8 mouse cellular contexts compared by ENCODE assay signal in genomic region chr2:181496831-181497547, GRCm38 (mm10). TPM values are rescaled to one million over a fixed set of nuclear protein-coding genes. Genes with fewer than 3 reads are reported as not detected.
DNase-seq lines count a peak whose midpoint lies in the region; ATAC-seq lines count a peak whose summit lies in the region.

Tpd52l2 (plus strand) TSS chr2:181497142.

- peak; percentile 93 for DNase-seq in c-Kit-negative CD71-positive TER-119-positive erythroid progenitor cells, embryonic 14.5 days (ENCODE audit: low read depth, low spot score)
- DNase-seq in fibroblast of lung, adult 2 months (ENCODE audit: low read depth): peak; percentile 95
- DNase-seq in kidney, postnatal 14 days: peak; percentile 97
- peak; percentile 88 for DNase-seq in liver, embryonic 13.5 days
- DNase-seq in neural tube, embryonic 10.5 days (ENCODE audit: extremely low spot score, low spot score): peak; percentile 91

- H3K4me3 ChIP-seq in heart, embryonic 14.5 days (ENCODE audit: control insufficient read depth in 1 of 2, insufficient read depth in 1 of 2, low read depth in 1 of 2, low read length in 2 of 2): peak within 1 kb of the TSS; percentile 84 to 95
- peak within 1 kb of the TSS; percentile 85 for H3K4me3 ChIP-seq in liver, embryonic 13.5 days (replicated peaks)
- peak within 1 kb of the TSS; percentile 84 for H3K4me3 ChIP-seq in stomach, embryonic 16.5 days (replicated peaks; ENCODE audit: low read length)

- no peaks in the 10 kb centered on the region for H3K9me3 ChIP-seq in heart, embryonic 14.5 days (ENCODE audit: control insufficient read depth, low read length)
- no peaks in the 10 kb centered on the region for H3K9me3 ChIP-seq in liver, embryonic 13.5 days (replicated peaks)
- H3K9me3 ChIP-seq in stomach, embryonic 16.5 days (replicated peaks; ENCODE audit: control insufficient read depth, low read length): no peaks in the 10 kb centered on the region

- H3K9ac ChIP-seq in heart, embryonic 14.5 days (ENCODE audit: low read length): peak within 1 kb of the TSS; percentile 93
- H3K9ac ChIP-seq in liver, embryonic 13.5 days: peak within 1 kb of the TSS; percentile 91
- peak within 1 kb of the TSS; percentile 85 for H3K9ac ChIP-seq in stomach, embryonic 16.5 days (ENCODE audit: low read length)

- peak; percentile 92 for ATAC-seq in CD4-positive, CD25-positive, alpha-beta regulatory T cell, adult 4 months
- ATAC-seq in heart, embryonic 14.5 days (ENCODE audit: insufficient number of reproducible peaks, insufficient read depth, low FRiP score, low read depth): peak; percentile 95
- ATAC-seq in liver, embryonic 13.5 days (ENCODE audit: low read depth): peak; percentile 93
- ATAC-seq in stomach, embryonic 16.5 days (ENCODE audit: insufficient read depth, low FRiP score): peak; percentile 98

- H3K4me1 ChIP-seq in heart, embryonic 14.5 days (ENCODE audit: control insufficient read depth in 2 of 2, insufficient read depth in 2 of 2, low read length in 2 of 2): peaks cover 2 to 14% of the 10 kb centered on the region in 2 experiments; a peak in 3 of 4 replicates
- H3K4me1 ChIP-seq in liver, embryonic 13.5 days (replicated peaks): peaks cover 37% of the 10 kb centered on the region
- peaks cover 8% of the 10 kb centered on the region for H3K4me1 ChIP-seq in stomach, embryonic 16.5 days (ENCODE audit: control insufficient read depth, insufficient read depth, low read length)

- peak within 1 kb of the TSS; percentile 91 to 96 for H3K27ac ChIP-seq in heart, embryonic 14.5 days (replicated peaks in 1 of 2; ENCODE audit: control insufficient read depth in 1 of 2, insufficient read depth in 1 of 2, low read depth in 2 of 2, low read length in 2 of 2)
- peak within 1 kb of the TSS; percentile 99 for H3K27ac ChIP-seq in liver, embryonic 13.5 days
- peak within 1 kb of the TSS; percentile 95 for H3K27ac ChIP-seq in stomach, embryonic 16.5 days (ENCODE audit: low read length)

- H3K27me3 ChIP-seq in heart, embryonic 14.5 days (ENCODE audit: control insufficient read depth, insufficient read depth, low read length): no peaks in the 10 kb centered on the region
- H3K27me3 ChIP-seq in liver, embryonic 13.5 days: no peaks in the 10 kb centered on the region
- no peaks in the 10 kb centered on the region for H3K27me3 ChIP-seq in stomach, embryonic 16.5 days (ENCODE audit: control insufficient read depth, insufficient read depth, low read length)

- under 1% methylated on average over 46 of the region's 46 CpGs for WGBS in heart, embryonic 14.5 days
- WGBS in liver, embryonic 13.5 days (ENCODE audit: insufficient replicate concordance): under 1% methylated on average over 46 of the region's 46 CpGs
- WGBS in stomach, embryonic 16.5 days: under 1% methylated on average over 46 of the region's 46 CpGs

- peaks cover 26% of the 10 kb centered on the region for H3K36me3 ChIP-seq in heart, embryonic 14.5 days (ENCODE audit: control insufficient read depth, insufficient read depth, low read length)
- peaks cover 28% of the 10 kb centered on the region for H3K36me3 ChIP-seq in liver, embryonic 13.5 days
- H3K36me3 ChIP-seq in stomach, embryonic 16.5 days (ENCODE audit: control insufficient read depth, insufficient read depth, low read length): 0 out of 2 replicates have a peak, but pooled peaks cover 7% of the 10 kb centered on the region

- peak within 1 kb of the TSS; percentile 91 for H3K4me2 ChIP-seq in heart, embryonic 14.5 days (ENCODE audit: low read length)
- peak within 1 kb of the TSS; percentile 85 for H3K4me2 ChIP-seq in liver, embryonic 13.5 days
- H3K4me2 ChIP-seq in stomach, embryonic 16.5 days (ENCODE audit: low read depth, low read length): peak within 1 kb of the TSS; percentile 84

RNA-seq across cellular contexts. Expression of gene Tpd52l2, which starts in this region (rescaled TPM):
- 100 to 1,000 TPM; 108 to 109 TPM for polyA plus RNA-seq in CD4-positive, CD25-positive, alpha-beta regulatory T cell, adult 4 months (2017; shearing (Covaris generic))
- 128 and 139 TPM in 2 replicates for polyA plus RNA-seq in heart, embryonic 14.5 days (2014; fragmentation: Nextera tagmentation; extraction: Ambion mirVana)
- 83.0 and 87.8 TPM in 2 replicates for polyA plus RNA-seq in liver, embryonic 13.5 days (2015; fragmentation: Nextera tagmentation; extraction: Ambion mirVana)
- 139 and 142 TPM in 2 replicates for polyA plus RNA-seq in stomach, embryonic 16.5 days (2015; fragmentation: Nextera tagmentation; extraction: Ambion mirVana)

Comparison
In these comparisons a context has a peak if more than half of its experiments do, and no peak if none do; other contexts are left out.
1. Peak in every context shown above with its lines: DNase-seq, ATAC-seq, H3K4me3 ChIP-seq and H3K27ac ChIP-seq.